Mouse (Mus musculus): Measurements from ENCODE around the gene Sin3a. TPM values are rescaled to one million over a fixed set of nuclear protein-coding genes. Genes with fewer than 3 reads are reported as not detected.

The Sin3a gene
- total RNA-seq, 2 experiments from 2014 or later = 31.6 to 40.1 TPM

DNA sequence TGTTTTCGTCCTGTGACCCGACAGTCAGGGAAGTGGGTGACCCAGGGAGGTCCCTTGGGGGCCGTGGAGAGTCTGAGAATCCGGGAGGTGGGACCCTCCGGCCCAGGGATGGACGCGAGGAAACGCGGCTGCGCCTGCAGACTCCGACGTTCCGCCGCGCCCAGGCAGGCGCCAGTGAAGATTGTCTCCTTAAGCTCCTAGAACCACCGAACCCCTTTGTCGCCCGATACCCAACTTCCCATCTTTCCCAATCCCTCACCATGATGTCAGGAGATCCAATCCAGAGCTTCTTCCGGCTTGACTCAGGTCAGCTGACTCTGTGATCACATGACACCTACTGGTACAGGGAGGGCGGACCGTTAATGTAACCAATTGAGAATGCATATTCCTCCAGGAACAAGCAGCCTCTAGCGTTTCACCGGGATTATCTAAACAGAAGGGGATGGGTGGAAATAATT, 86.2 kb downstream of the Sin3a start, which contains the start of gene Commd4:
Commd4 (minus strand) TSS at position 319 of the 458 bp plus-strand sequence.
- intact Hi-C loops (cut with DNase I) = no loop called here
- peak; percentile 86 for DNase-seq

DNA sequence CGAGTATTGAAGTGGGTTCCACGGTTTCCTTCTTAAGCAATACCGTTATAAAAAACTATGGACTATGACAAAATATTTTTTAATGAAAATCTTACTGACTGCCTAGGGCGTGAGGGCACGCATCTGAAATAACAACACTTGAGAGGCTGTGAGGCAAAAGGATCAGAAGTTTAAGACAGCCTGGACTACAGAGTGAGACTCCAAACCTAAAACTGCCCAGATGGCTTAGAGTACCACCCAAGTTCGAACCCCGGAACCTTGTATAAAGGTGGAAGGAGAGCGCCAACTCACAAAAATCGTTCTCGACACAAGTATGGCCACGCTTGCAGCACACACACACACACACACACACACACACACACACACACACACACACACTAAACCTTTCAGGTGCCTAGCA, 86.7 kb downstream of the Sin3a start:
- intact Hi-C loops (cut with DNase I) = no loop called here

DNA sequence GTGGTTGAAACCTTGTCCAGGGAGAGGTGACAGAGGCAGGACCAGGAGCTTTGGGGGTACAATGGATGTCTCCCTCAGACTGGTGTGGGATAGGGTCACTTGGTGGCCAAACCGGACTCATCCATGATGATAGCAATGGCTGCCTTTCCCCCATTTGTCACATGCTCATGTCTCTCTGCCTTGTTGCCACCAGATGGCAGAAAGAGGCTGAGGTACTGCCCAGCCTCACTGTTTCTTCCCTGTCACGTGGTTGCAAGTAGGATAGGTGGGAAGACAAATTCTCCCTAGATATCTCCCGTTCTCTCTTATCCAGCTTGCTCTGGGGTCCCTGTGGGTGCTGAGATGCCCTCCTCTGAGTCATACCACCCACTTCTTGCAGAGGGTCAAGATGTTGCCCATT, 90.7 kb downstream of the Sin3a start:
- intact Hi-C loops (cut with DNase I) = no loop called here
- DNase-seq = no peak

More for the DNA sequence above, 86.7 kb downstream of the Sin3a start:
- no peak for DNase-seq

DNA sequence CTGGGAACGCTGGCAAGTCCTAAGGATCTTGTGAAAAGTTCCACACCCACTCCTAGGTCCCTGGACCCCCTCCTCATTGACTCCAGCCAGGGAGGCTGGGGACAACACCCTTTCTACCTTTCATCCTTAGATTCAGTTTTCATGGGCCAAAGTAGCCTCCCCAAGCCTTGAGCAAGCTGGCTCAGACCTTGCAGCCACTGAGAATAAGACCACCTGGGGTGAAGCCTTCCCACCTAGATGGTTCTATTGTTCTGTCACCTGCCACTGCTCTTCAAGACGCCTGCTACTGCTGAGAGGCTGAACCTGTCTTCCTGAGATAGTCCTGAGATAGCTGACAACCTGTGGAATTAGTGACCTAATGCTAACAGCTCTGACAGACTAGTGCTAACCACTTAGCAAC, 91.3 kb downstream of the Sin3a start:
- DNase-seq = no peak
- intact Hi-C loops (cut with DNase I) = no loop called here

DNA sequence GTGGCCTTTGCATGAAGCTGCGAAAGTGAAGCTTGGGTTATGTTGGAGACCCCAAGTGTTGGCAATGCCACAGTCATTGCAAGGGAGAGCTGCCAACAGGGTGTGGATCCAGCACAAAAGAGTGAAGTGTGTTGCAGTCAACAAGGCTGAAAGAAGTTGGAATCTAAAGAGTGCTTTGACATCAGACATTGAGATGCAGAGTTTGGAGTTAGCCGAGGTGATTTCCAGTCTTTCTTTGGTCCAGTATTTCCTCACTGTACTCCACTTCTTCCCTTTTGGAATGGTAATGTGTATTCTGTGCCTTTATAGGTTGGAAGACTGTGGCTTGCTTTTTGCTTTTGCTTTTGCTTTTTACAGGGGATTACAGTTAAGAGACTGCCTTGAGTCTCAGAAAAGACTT, 94.3 kb downstream of the Sin3a start:
- no peak for DNase-seq
- intact Hi-C loops (cut with DNase I) = no loop called here

DNA sequence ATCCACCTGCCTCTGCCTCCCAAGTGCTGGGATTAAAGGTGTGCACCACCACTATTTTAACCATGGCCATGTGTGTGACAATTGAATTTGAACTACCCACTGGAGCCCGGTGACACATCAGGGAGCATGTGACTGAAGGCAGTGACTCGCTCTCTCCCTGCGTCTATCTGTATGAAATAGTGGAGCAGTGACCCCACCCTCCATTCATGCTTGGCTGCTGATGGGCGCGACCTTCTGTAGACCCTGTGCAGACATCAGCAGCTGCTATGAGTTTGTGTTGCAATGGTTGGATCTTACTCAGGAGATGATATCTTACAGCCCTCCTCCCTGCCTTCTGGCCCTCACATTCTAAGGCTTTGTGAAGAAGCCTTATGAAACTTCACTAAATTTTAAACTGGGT, 96.6 kb downstream of the Sin3a start:
- no peak for DNase-seq
- intact Hi-C loops (cut with DNase I) = no loop called here

Other genes with a start within 250 kb of the Sin3a start
- not detected for gene Odf3l1, start 207.4 kb upstream of the Sin3a start, total RNA-seq (2021)
- gene Cspg4, start 207.0 kb upstream of the Sin3a start, total RNA-seq (2021) = 10 to 100 TPM; 14.7 to 16.7 TPM
- gene Snx33, start 143.7 kb upstream of the Sin3a start, total RNA-seq (2021) = 10 to 100 TPM; 10.0 to 11.1 TPM
- 10 to 100 TPM; 55.1 to 60.7 TPM for gene Imp3, start 134.6 kb upstream of the Sin3a start, total RNA-seq (2021)
- gene Snupn, start 121.2 kb upstream of the Sin3a start, total RNA-seq (2021) = 1 to 10 TPM; 9.5 to 9.9 TPM
- gene Ptpn9, start 77.1 kb upstream of the Sin3a start, total RNA-seq (2021) = 1 to 10 TPM; 8.2 to 8.6 TPM
- 10 to 100 TPM; 42.5 to 44.9 TPM for gene Man2c1, start 58.6 kb downstream of the Sin3a start, total RNA-seq (2021)
- 1 to 10 TPM; 5.5 to 6.5 TPM for gene Neil1, start 76.3 kb downstream of the Sin3a start, total RNA-seq (2021)
- gene Commd4, start 86.3 kb downstream of the Sin3a start, total RNA-seq (2021) = 10 to 100 TPM; 26.6 to 29.6 TPM
- not detected for gene Trcg1, start 164.5 kb downstream of the Sin3a start, total RNA-seq (2021)
- gene 1700017B05Rik, start 190.6 kb downstream of the Sin3a start, total RNA-seq (2021) = 10 to 100 TPM in 1 of 2 experiments, 1 to 10 TPM in 1; 9.7 to 13.9 TPM